Mouse (Mus musculus) liver, adult 2 months (tissue): ENCODE results near the gene Avl9. TPM values are rescaled to one million over a fixed set of nuclear protein-coding genes. Genes with fewer than 3 reads are reported as not detected.

Source experiments
- DNase-seq: peaks from one replicate; pipeline ENCODE4 v3.0.0-alpha.2; 2011; ENCODE audit warnings: low read depth, low spot score; ENCODE audit errors: extremely low read depth
- H3K27ac ChIP-seq: fragments of 200-500 bp; replicated peaks from 2 replicates; pipeline ENCODE4 v1.5.1; 2012; ENCODE audit warnings: low read depth, mild to moderate bottlenecking, control low read depth, inconsistent platforms, low read length; ENCODE audit not compliant: insufficient read depth
- H3K27me3 ChIP-seq: fragments of 200-500 bp; 2 replicates; pipeline ENCODE4 v1.6.1; 2012; ENCODE audit warnings: mild to moderate bottlenecking, moderate library complexity, low read length, inconsistent platforms; ENCODE audit not compliant: control insufficient read depth, insufficient read depth
- H3K36me3 ChIP-seq: fragments of 200-500 bp; 2 replicates; pipeline ENCODE4 v1.6.1; 2012; ENCODE audit warnings: low read length, inconsistent platforms; ENCODE audit not compliant: control insufficient read depth, insufficient read depth
- H3K4me1 ChIP-seq: fragments of 200-500 bp; 2 replicates; pipeline ENCODE4 v1.6.1; 2011; ENCODE audit warnings: low read length; ENCODE audit not compliant: control insufficient read depth, insufficient read depth
- H3K4me3 ChIP-seq: fragments of 200-500 bp; 2 replicates; pipeline ENCODE4 v1.5.1; 2011; ENCODE audit warnings: low read depth, mild to moderate bottlenecking, control low read depth, low read length, moderate library complexity; ENCODE audit not compliant: insufficient read depth
- H3K79me2 ChIP-seq: fragments of 200-500 bp; 2 replicates; pipeline ENCODE4 v1.6.1; 2012; ENCODE audit warnings: inconsistent platforms, mild to moderate bottlenecking, low read length, moderate library complexity; ENCODE audit not compliant: control insufficient read depth, insufficient read depth
- H3K9ac ChIP-seq: fragments of 200-500 bp; 2 replicates; pipeline ENCODE4 v1.6.1; 2012; ENCODE audit warnings: low read depth, mild to moderate bottlenecking, control low read depth, inconsistent platforms, low read length
- CTCF ChIP-seq: fragments of 200-500 bp; IDR thresholded peaks from 2 replicates; pipeline ENCODE4 v1.5.1; 2011; ENCODE audit warnings: low read depth, low read length, control low read depth
- POLR2A ChIP-seq: fragments of 200-500 bp; IDR thresholded peaks from 2 replicates; pipeline ENCODE4 v1.6.1; 2011; ENCODE audit warnings: low read length, control low read depth; ENCODE audit not compliant: insufficient read depth; ENCODE audit errors: extremely low read depth
- WGBS: fragments of 180-500 bp; shearing (Covaris S2); methylation state at CpG from one replicate; pipeline ENCODE4 v1.1.7; 2018; 5-methylcytosine and 5-hydroxymethylcytosine counted together
- polyA plus RNA-seq: library from polyadenylated mRNA; depleted of rRNA; stranded (reverse); fragments of >200 nt; gene quantifications from 2 replicates; pipeline ENCODE4 v1.2.3, GENCODE M21; 2012
- total RNA-seq: library from RNA; depleted of rRNA; stranded (reverse); fragments of >200 nt; gene quantifications from 2 replicates; pipeline ENCODE4 v1.2.3, GENCODE M21; 2014

Gene Avl9
- total and polyA plus RNA-seq, 2 experiments, result 2.6 to 21.6 TPM

DNA sequence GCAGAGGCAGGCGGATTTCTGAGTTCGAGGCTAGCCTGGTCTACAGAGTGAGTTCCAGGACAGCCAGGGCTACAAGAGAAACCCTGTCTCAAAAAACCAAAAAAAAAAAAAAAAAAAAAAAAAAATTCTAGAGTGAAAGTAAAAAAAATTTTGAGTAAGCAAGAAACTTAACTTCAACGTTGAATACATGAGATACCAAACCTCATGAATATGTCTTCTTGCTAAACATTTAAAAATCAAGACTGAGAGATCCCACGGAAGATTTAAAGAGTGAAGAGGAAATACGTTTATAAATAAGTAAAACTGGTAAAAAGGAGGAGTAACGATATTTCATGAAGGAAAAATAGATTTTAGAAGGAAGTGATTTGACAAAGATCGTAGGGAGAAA is 519 bp upstream of the Avl9 start:
- Histone ChIP-seq H3K79me2 (peaks cover 5% of the 10 kb centered on the region; the same call in 1 of the 2 replicates), H3K4me3 (peak overlapping the region; percentile 19), H3K4me1 (peaks cover 11% of the 10 kb centered on the region), H3K9ac (no peak overlapping the region), H3K36me3 (no peaks in the 10 kb centered on the region), H3K27me3 (no peaks in the 10 kb centered on the region), H3K27ac (no peak overlapping the region)
- no peak for DNase-seq
- WGBS, result 38% methylated on average over 7 of the region's 7 CpGs
- no peak for TF ChIP-seq POLR2A
- TF ChIP-seq CTCF, result no peak

DNA sequence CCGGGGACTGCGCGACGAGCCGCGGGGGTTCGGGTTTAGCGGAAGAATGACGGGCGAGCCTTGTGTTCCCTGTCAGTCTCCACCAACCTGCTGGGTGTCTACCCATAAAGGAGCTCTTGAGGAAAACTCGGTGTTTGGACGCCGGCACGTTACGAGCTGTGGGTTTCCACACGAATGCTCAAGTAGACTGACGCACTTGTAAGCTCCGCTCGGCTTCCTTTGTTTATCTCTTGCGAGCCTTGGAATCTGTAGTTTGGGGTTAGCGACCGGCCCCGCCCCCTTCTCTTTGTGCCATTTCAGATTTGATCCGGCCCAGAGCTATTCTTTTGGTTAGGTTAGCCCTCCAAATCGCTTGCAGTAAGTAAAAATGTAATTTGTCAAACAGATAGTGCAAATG is 569 bp downstream of the Avl9 start:
- no peak for TF ChIP-seq CTCF
- no peak for TF ChIP-seq POLR2A
- H3K27me3 ChIP-seq, result no peaks in the 10 kb centered on the region
- WGBS, result under 1% methylated on average over 25 of the region's 25 CpGs
- peak; percentile 67 for DNase-seq
- H3K4me1 ChIP-seq, result peaks cover 11% of the 10 kb centered on the region
- peak overlapping the region; percentile 89 for H3K9ac ChIP-seq
- H3K27ac ChIP-seq, result peak overlapping the region; percentile 85
- peaks cover 5% of the 10 kb centered on the region; the same call in 1 of the 2 replicates for H3K79me2 ChIP-seq
- H3K36me3 ChIP-seq, result no peaks in the 10 kb centered on the region
- H3K4me3 ChIP-seq, result peak overlapping the region; percentile 97

DNA sequence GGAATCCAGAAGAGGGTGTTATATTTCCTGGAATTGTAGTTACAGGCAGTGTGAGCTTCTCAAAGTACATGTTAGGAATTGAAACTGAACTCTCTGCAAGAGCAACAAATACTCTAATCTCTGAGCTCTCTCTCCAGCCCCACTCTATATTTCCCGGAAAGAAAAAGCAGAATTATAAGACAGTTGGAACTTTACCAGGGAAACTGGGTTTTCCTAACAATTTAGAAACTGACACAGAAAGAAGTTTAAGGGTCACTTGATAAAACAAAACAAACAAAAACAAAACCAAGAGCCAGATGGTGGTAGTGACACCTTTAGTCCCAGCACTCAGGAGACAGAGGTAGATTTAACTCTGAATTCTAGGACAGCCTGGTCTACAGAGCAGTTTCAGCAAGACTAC is 4.4 kb downstream of the Avl9 start:
- no peak for TF ChIP-seq CTCF
- no peak for TF ChIP-seq POLR2A

DNA sequence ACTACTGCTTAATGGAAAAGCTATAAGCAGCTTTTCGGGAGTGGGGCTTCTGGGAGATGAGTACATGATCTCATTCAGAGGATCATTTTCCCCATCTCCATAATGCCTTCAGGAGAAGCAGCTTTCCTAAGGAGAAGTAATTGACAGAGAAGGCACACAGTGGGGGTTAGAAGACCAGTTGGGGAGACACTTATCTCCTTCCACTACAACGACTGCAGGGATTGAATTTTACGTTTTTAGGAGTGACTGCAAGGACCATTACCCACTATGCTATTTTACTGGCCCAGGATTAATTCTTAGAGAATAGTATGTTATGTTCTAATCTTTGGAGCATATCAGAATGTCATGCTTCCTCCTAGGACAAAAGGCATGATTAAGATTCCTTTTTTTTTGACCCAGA is 6.2 kb downstream of the Avl9 start:
- 73% methylated on average over 3 of the region's 3 CpGs for WGBS
- Histone ChIP-seq H3K9ac (no peak overlapping the region), H3K36me3 (peaks cover 18% of the 10 kb centered on the region), H3K27ac (no peak overlapping the region), H3K4me1 (peaks cover 10% of the 10 kb centered on the region), H3K27me3 (no peaks in the 10 kb centered on the region), H3K4me3 (no peak overlapping the region), H3K79me2 (peaks cover 4% of the 10 kb centered on the region; the same call in 1 of the 2 replicates)
- DNase-seq, result no peak
- TF ChIP-seq CTCF (no peak), POLR2A (no peak)

More for the DNA sequence above, 4.4 kb downstream of the Avl9 start:
- Histone ChIP-seq H3K9ac (no peak overlapping the region), H3K27me3 (no peaks in the 10 kb centered on the region), H3K36me3 (peaks cover 8% of the 10 kb centered on the region), H3K79me2 (peaks cover 8% of the 10 kb centered on the region; the same call in 1 of the 2 replicates), H3K27ac (no peak overlapping the region), H3K4me3 (no peak overlapping the region), H3K4me1 (peaks cover 11% of the 10 kb centered on the region)
- DNase-seq, result peak; percentile 77
- WGBS, result 2% methylated on average over 1 of the region's 1 CpGs

DNA sequence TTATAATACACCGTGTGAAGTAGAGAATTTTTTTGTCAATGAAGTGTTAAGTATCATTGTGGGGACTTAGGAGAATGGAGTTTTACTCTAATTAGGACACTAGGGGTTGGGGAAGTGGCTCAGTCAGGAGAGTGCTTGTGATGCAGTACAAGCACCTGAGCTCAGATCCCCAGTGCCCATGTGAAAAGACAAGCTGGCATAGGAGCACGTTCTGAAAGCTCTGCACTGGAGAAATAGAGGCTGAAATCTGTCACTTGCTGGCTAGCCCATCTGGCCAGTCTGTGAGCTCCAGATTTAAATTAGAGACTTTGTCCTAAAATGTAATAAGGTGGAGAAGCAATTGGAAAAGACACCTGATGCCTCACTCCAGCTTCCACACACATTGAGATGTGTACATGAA is 17.8 kb downstream of the Avl9 start:
- H3K4me3 ChIP-seq, result no peak overlapping the region
- 88% methylated on average over 2 of the region's 2 CpGs for WGBS
- TF ChIP-seq CTCF, result no peak
- no peak for DNase-seq
- no peaks in the 10 kb centered on the region for H3K79me2 ChIP-seq
- no peak overlapping the region for H3K9ac ChIP-seq
- peaks cover 51% of the 10 kb centered on the region for H3K36me3 ChIP-seq
- H3K27ac ChIP-seq, result no peak overlapping the region
- no peaks in the 10 kb centered on the region for H3K27me3 ChIP-seq
- H3K4me1 ChIP-seq, result no peaks in the 10 kb centered on the region

DNA sequence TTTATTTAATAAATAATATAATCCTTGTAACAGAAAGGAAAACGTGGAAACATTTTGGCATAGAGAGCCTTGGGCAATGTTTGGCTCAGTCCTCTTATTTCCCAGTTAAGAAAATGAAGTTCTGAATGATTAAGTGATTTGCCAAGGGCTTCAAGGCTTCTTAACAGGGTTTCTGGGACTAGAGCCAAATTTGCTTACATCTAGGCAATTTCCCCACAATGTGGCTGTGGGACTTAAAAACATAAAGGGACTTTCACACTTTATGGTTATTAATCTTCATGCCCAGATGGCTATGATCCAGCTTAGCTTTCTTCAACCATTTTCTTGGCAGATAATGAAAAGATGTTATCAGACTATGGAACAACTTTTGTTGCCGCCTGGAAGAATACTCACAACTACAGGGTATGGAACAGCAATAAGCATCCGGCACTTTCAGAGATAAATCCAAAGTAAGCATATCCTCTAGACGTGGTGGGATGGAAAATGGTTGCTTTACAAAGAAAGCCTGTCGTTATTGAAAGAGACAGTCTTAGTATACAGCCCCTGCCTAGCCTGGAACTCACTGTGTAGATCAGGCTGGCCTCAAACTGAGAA is 31.3 kb downstream of the Avl9 start:
- no peak for DNase-seq
- TF ChIP-seq CTCF (no peak), POLR2A (no peak)
- Histone ChIP-seq H3K27me3 (no peaks in the 10 kb centered on the region), H3K9ac (no peak overlapping the region), H3K27ac (no peak overlapping the region), H3K79me2 (no peaks in the 10 kb centered on the region), H3K36me3 (peaks cover 27% of the 10 kb centered on the region), H3K4me3 (no peak overlapping the region), H3K4me1 (no peaks in the 10 kb centered on the region)
- WGBS, result 82% methylated on average over 5 of the region's 5 CpGs
